Mouse (Mus musculus) embryonic fibroblast, embryonic 13.5 days (primary cell): ENCODE measurements around the gene Lbp. TPM values are rescaled to one million over a fixed set of nuclear protein-coding genes. Genes with fewer than 3 reads are reported as not detected.

Experiments used
- H3K27ac ChIP-seq: 2 replicates; pipeline ENCODE4 v1.5.1; 2012; ENCODE audit warnings: low read length, control low read depth, inconsistent platforms; ENCODE audit not compliant: insufficient read depth
- H3K4me1 ChIP-seq: 2 replicates; pipeline ENCODE4 v1.6.1; 2011; ENCODE audit warnings: low read length; ENCODE audit not compliant: control insufficient read depth, insufficient read depth
- H3K4me3 ChIP-seq: 2 replicates; pipeline ENCODE4 v1.5.1; 2011; ENCODE audit warnings: mild to moderate bottlenecking, control low read depth, low read length; ENCODE audit not compliant: insufficient read depth
- CTCF ChIP-seq: IDR thresholded peaks from 2 replicates; pipeline ENCODE4 v1.5.1; 2011; ENCODE audit warnings: mild to moderate bottlenecking, control low read depth, low read length, moderate library complexity, borderline replicate concordance; ENCODE audit not compliant: insufficient read depth
- POLR2A ChIP-seq: IDR thresholded peaks from 2 replicates; pipeline ENCODE4 v1.6.1; 2011; ENCODE audit warnings: low read depth, mild to moderate bottlenecking, control low read depth, low read length, moderate library complexity
- polyA plus RNA-seq: library from polyadenylated mRNA; stranded (reverse); fragments of >200 nt; gene quantifications from 2 replicates; pipeline ENCODE4 v1.2.4, GENCODE M21; 2011; ENCODE audit warnings: low read depth; ENCODE audit not compliant: missing spikeins, insufficient read length

The Lbp gene
- polyA plus RNA-seq, 1 experiment: 2.7 TPM

GRCm38 (mm10) chr2:158334356-158334755 lies 28.1 kb downstream of the Lbp start:
- TF ChIP-seq POLR2A (no peak), CTCF (no peak)

GRCm38 (mm10) chr2:158337698-158338097 lies 31.4 kb downstream of the Lbp start:
- TF ChIP-seq CTCF (no peak), POLR2A (no peak)
- Histone ChIP-seq H3K4me1 (no peaks in the 10 kb centered on the region), H3K4me3 (no peak overlapping the region), H3K27ac (no peak overlapping the region)

More at GRCm38 (mm10) chr2:158334356-158334755, 28.1 kb downstream of the Lbp start:
- H3K27ac ChIP-seq: no peak overlapping the region
- no peaks in the 10 kb centered on the region for H3K4me1 ChIP-seq
- no peak overlapping the region for H3K4me3 ChIP-seq

DNA sequence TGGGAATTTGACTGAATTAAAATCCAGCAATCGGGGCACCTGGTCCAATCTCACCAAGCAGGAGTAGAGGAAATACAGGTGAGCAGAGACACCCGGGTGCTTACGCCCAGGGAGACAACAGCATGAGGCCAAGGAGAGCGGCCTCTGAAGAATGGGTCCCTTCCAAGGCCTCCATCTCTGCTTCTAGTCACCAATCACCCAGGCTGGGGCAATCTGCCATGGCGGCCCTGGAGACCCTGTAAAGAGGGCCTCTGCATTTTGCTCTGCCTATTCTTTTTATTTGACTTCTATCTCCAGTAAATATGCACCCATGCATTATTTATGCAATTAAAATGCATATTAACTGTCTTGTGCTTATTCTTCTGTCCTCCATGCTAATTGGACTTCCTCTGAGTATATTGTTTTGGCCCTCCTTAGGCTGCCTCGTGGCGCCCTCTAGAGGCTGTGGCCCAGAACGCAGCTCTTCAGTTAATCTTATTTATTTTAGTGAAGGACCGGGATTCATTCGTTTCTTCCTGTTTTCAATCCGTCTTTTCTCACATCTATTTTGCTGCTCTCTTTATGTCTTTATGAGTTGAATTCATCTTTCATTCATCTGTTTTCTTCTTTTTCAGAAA lies 33.8 kb downstream of the Lbp start:
- Histone ChIP-seq H3K27ac (no peak overlapping the region), H3K4me3 (no peak overlapping the region), H3K4me1 (no peaks in the 10 kb centered on the region)
- TF ChIP-seq CTCF: peak; percentile 71; the same call in 1 of the 2 replicates
- TF ChIP-seq POLR2A: no peak

DNA sequence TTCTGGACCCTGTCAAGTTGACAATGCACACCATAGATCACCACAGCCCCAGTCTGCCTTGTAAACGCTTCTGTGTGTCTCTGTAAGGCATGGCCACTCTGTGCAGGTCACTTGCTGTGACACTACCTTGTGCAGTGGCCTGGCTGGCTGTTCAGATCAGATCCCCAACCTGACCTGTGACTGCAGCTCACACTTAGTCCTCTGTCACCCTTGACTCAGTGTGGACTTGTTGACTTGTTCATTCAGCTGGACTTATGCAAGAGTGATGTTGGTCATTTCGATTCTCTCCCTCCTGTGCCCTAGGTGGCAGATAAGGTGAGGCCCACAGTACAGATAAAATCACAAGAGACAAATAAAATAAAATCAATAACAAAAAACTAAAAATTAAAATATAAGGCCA lies 35.0 kb downstream of the Lbp start:
- Histone ChIP-seq H3K27ac (no peak overlapping the region), H3K4me3 (no peak overlapping the region), H3K4me1 (no peaks in the 10 kb centered on the region)
- no peak for TF ChIP-seq POLR2A
- TF ChIP-seq CTCF: no peak

- H3K4me1 ChIP-seq: no peaks in the 10 kb centered on the region
These were observed 37.2 kb downstream of the Lbp start for GRCm38 (mm10) chr2:158343495-158343894.

DNA sequence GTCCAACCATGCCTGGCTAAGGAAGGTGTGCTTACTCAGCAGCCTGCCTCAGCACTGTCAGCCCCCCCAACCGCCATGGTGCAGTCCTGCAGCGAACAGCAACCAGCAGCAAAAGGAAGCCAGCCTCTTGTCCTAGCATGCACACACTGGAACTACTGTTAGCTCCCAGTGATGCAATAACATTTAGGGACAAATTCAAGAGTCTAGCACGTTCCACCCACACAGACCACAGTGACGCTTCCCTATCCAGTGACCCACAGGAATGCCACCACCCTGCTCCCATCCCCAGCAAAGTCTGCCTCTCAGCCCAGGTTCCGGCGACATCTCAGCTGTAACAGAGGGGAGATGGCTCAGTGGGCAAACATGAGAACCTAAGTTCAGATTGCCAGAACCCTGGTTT lies 40.2 kb downstream of the Lbp start:
- H3K4me3 ChIP-seq: no peak overlapping the region
- TF ChIP-seq CTCF (no peak), POLR2A (no peak)

More at GRCm38 (mm10) chr2:158343495-158343894, 37.2 kb downstream of the Lbp start:
- Histone ChIP-seq H3K27ac (no peak overlapping the region), H3K4me3 (no peak overlapping the region)
- no peak for TF ChIP-seq CTCF
- TF ChIP-seq POLR2A: no peak

GRCm38 (mm10) chr2:158347868-158348267 lies 41.6 kb downstream of the Lbp start:
- Histone ChIP-seq H3K4me1 (no peaks in the 10 kb centered on the region), H3K4me3 (no peak overlapping the region), H3K27ac (no peak overlapping the region)
- TF ChIP-seq POLR2A (no peak), CTCF (peak; percentile 80)

More for the DNA sequence above, 40.2 kb downstream of the Lbp start:
- Histone ChIP-seq H3K27ac (no peak overlapping the region), H3K4me1 (no peaks in the 10 kb centered on the region)

DNA sequence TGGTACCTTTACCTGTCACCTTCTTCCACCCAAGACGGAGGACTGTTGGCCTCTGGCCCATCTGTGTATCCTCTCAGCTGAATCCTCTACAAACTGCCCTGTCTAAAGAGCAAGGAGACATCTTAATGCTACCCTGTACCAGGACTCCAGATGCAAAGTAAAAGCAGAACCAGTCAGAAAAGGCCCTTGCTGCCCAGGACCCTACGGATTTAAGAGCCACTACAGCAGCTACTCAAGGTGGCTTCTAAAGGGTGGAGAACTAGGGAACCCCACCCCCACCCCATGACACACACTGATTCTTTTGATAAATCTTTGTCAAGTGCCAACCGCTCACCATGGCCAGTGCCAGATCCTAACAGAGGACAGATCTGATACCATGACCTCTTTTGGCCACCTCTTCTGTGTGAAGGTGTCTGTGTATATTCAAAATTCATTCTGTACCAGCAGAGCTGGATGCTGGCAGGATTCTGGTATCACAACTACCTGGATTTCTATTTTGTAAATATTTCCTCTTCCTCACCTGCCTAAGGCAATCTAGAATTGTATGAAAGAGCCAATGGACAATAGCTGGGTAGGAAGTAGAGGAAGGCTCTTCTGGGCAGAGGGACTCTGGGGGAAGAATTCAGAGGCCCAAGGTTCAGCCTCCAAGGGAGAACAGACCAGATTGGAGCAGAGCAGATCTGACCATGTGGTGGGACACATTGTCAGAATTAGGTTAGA lies 46.7 kb downstream of the Lbp start:
- H3K27ac ChIP-seq: no peak overlapping the region
- TF ChIP-seq POLR2A (no peak), CTCF (no peak)

GRCm38 (mm10) chr2:158354348-158355114 lies 48.2 kb downstream of the Lbp start:
- Histone ChIP-seq H3K4me1 (peaks cover 3% of the 10 kb centered on the region), H3K4me3 (no peak overlapping the region), H3K27ac (no peak overlapping the region)
- no peak for TF ChIP-seq CTCF
- no peak for TF ChIP-seq POLR2A

More for the DNA sequence above, 46.7 kb downstream of the Lbp start:
- Histone ChIP-seq H3K4me3 (no peak overlapping the region), H3K4me1 (no peaks in the 10 kb centered on the region; the same call in 1 of the 2 replicates)

GRCm38 (mm10) chr2:158355238-158355637 lies 48.9 kb downstream of the Lbp start:
- Histone ChIP-seq H3K27ac (no peak overlapping the region), H3K4me1 (peaks cover 3% of the 10 kb centered on the region), H3K4me3 (no peak overlapping the region)
- TF ChIP-seq POLR2A: no peak
- TF ChIP-seq CTCF: no peak

GRCm38 (mm10) chr2:158356121-158356520 lies 49.8 kb downstream of the Lbp start:
- Histone ChIP-seq H3K4me3 (no peak overlapping the region), H3K4me1 (peaks cover 3% of the 10 kb centered on the region), H3K27ac (no peak overlapping the region)
- TF ChIP-seq POLR2A: no peak
- TF ChIP-seq CTCF: no peak
